Mouse (Mus musculus) C2C12 (cell line): ENCODE results near the gene Zswim1.

Source experiments
- CTCF ChIP-seq: IDR thresholded peaks from one replicate; pipeline ENCODE4 v1.5.1; 2011; ENCODE audit not compliant: control insufficient read depth, insufficient read depth, insufficient read length
- MAX ChIP-seq: IDR thresholded peaks from one replicate; pipeline ENCODE4 v1.6.1; 2011; ENCODE audit warnings: mild to moderate bottlenecking, control low read depth
- MYOD1 ChIP-seq: IDR thresholded peaks from one replicate; pipeline ENCODE4 v1.6.1; 2011; ENCODE audit warnings: low read depth; ENCODE audit not compliant: control insufficient read depth, insufficient read length

GRCm38 (mm10) chr2:164795868-164796267 is 26.6 kb upstream of the Zswim1 start:
- TF ChIP-seq MYOD1 (no peak), CTCF (no peak), MAX (no peak)
